Mouse (Mus musculus) Muller cell, postnatal 12 days (primary cell): ENCODE results near the gene Cd300ld2.
A peak's percentile ranks its signal among the peaks of the same experiment; 100 is the strongest.
"Not testable (repeated sequence)": the region's sequence is repeated elsewhere in the genome, so short reads cannot be mapped to it uniquely, and the experiment has no call there.

Experiments used
- DNase-seq: peaks from one replicate; pipeline ENCODE4 v3.0.0-alpha.2; 2015; ENCODE audit errors: inconsistent ontology term

The Cd300ld2 gene

DNA sequence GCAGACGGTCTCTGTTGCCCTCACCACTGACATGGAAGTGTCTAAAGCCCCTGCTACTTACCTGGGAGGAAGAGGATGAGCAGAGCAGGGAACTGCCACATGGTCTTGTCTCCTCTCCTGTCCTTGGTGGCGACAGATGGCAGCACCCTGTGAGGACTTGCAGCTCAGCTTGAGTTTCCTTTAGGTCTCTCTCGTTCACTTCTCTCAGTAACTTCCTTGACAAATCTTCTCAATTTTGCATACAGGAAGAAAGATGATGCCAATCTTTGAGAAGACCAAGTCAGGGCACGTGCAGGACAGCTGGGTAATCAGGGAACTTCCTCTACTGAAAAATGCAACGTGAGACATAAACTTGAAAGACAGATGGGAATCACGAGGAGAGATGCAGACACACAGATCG is at the start of gene Cd300ld2:
Gene Cd300ld2, minus strand, starts transcription at position 101 of the 400 bp plus-strand sequence.
- not testable (repeated sequence) for DNase-seq

GRCm38 (mm10) chr11:115062077-115062476 is 46.1 kb upstream of the Cd300ld2 start, which contains the start of gene Cd300e:
TSS of gene Cd300e (minus strand) at chr11:115062177.
- DNase-seq: no peak

DNA sequence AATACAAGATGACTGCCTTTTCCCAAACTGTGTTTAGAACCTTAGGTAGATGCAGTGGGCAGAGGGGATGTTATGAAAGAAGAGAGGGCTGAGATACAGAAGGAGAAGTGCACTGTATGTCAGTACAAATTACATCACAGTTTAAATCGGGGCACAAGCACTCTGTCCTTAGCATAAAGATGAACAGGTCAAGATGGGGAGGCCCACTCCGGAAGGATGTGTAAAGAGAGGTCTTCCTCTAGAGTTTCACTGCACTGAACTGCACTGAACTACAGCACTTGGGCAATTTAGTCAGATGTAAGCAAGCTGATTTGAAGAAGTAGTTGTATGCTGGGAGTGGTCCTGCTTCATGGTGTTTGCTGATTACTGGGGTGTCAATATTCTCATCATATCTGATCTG is 43.8 kb upstream of the Cd300ld2 start:
- DNase-seq: no peak

- no peak for DNase-seq
Observed at GRCm38 (mm10) chr11:115058701-115059100, 42.7 kb upstream of the Cd300ld2 start.

DNA sequence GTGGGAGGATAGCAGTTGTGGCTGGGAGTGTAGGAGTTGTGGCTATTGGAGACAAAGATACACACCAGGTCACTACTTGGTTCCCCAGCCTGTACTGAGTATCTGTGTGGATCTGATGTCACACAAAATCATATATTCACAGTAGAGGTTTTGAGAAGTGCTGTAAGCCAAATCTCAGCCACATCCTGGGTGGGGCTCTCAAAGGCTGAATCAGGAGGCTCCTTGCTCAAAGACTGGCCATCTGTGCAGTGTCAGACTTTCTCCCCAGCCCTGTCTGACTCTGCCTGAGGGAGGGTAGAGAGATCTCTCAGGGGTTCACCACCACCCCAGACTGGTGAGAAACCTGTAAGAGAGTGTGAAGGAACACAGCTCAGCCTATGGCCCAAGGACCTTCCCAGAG is 38.5 kb upstream of the Cd300ld2 start:
- DNase-seq: no peak

DNA sequence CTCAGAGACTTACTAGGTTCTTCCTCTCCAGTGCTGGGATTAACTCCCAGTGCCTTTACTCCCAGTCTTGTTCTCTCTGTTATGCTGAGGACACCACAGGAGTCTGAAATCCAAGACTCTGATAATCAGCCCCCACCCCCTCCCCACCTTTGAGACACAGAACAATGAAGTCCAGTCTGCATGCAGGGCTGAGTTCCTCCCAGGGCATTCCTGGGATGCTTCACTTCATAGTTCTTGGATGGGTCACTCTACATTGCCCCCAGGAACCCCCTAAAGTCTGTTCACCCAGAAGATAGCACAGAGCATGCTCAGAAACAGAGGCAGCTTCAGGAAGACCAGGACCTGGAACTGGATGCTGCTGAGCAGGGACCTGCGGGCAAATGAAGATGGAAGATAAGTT is 37.0 kb upstream of the Cd300ld2 start:
- peak; percentile 50 for DNase-seq

DNA sequence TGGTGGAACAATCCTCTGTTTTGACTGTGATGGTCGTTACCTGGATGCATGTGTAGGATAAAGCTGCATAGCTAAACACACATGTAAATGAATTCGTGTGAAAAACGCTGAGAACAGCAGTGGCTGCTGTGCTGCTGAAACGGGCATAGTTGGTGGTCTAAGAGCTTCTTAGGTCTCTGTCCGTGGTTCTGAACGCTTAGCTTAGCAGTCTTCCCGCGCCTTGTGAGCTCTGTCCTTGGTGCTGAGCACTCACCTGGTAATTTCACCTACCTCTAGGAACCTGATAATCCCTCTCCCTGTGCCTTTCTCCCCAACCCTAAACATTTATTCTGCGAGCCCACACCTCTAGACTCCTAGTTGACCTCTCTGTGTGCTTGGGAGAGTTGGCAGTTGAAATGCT is 36.2 kb upstream of the Cd300ld2 start:
- peak; percentile 30 for DNase-seq

DNA sequence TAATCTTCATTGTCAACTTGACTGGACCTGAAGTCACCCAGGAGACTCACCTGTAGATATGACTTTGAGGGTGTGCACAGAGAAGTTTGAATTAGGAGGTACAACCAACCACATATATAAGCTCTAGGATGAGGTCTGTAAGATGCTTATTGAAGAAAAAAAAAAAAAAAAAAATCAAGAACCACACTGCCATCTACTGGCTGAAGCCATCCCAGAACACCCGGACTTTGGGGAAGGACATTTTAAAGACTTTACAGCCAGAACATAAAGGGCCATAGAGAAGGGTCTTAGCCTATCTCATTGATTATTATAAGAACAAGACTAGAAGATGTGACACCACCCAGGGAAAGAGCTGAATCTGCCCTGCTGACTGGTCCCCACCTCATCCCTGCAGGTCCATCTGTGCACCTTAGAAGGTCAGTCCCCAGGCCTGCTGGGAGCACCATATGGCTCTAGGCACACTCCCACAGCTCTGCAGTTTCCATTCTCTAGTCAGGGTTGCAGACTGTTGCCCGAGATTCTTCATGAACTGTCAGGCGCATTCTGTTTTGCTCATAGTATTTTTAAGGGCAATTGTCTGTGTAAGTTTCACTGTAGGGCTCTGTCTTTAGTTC is 33.4 kb upstream of the Cd300ld2 start:
- no peak for DNase-seq

DNA sequence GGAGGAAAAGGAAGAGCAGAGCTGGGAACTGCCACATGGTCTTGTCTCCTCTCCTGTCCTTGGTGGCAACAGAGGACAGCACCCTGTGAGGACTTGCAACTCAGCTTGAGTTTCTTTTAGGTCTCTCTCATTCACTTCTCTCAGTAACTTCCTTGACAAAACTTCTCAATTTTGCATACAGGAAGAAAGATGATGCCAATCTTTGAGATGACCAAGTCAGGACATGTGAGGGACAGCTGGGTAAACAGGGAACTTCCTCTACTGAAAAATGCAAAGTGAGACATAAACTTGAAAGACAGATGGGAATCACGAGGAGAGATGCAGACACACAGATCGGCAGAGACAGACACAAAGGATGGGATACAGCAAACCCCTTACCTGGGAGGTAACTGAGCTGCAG is 32.3 kb upstream of the Cd300ld2 start, which contains the start of gene Cd300ld3:
Gene Cd300ld3, minus strand, starts transcription at position 151 of the 400 bp plus-strand sequence.
- no peak for DNase-seq

DNA sequence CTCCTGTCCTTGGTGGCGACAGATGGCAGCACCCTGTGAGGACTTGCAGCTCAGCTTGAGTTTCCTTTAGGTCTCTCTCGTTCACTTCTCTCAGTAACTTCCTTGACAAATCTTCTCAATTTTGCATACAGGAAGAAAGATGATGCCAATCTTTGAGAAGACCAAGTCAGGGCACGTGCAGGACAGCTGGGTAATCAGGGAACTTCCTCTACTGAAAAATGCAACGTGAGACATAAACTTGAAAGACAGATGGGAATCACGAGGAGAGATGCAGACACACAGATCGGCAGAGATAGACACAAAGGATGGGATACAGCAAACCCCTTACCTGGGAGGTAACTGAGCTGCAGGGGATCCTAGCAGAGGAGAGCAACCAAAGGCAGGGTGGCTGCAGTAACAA is 21.7 kb upstream of the Cd300ld2 start, which contains the start of gene Cd300ld5:
Gene Cd300ld5, minus strand, starts transcription at position 101 of the 400 bp plus-strand sequence.
- DNase-seq: not testable (repeated sequence)

- not testable (repeated sequence) for DNase-seq
Observed at GRCm38 (mm10) chr11:115026912-115027311, 10.9 kb upstream of the Cd300ld2 start, which contains the start of gene Cd300ld4. TSS of gene Cd300ld4 (minus strand) at chr11:115027012.

GRCm38 (mm10) chr11:115004070-115004469 is 11.9 kb downstream of the Cd300ld2 start:
- DNase-seq: no peak

DNA sequence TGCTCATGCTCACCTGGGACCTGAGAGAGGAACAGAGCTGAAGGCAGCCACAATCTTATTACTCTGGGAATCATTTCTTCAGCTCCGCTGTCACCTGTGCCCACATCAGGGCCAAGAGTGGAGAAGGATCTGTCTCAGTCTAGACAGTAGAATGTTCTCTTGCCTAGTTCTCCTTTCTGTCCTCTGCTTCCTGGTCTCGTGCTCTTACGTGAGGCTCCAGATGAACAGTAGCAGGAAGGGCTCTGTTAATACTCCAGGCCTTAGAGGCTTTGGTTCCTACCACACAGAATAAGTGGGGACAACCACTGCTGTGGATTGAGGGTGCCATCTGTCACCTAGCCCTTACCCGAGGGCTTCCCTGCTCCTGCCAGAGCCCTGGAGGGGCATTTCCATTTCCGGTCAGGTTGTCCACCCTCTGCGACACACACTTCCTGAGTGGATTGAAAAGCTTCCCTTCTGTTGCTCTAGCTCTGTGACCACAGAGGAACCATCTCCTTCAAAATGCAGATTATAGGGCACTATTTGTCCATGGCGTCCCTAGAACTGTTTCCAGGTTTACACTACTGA is 14.4 kb downstream of the Cd300ld2 start, which contains the start of gene Cd300c2:
Gene Cd300c2, minus strand, starts transcription at position 407 of the 567 bp plus-strand sequence.
- DNase-seq: no peak

- DNase-seq: no peak
Observed at GRCm38 (mm10) chr11:114989793-114990192, 26.2 kb downstream of the Cd300ld2 start, which contains the start of gene Cd300ld. TSS of gene Cd300ld (minus strand) at chr11:114989922.

- peak; percentile 7 for DNase-seq
Observed at GRCm38 (mm10) chr11:114981866-114982265, 34.1 kb downstream of the Cd300ld2 start.

DNA sequence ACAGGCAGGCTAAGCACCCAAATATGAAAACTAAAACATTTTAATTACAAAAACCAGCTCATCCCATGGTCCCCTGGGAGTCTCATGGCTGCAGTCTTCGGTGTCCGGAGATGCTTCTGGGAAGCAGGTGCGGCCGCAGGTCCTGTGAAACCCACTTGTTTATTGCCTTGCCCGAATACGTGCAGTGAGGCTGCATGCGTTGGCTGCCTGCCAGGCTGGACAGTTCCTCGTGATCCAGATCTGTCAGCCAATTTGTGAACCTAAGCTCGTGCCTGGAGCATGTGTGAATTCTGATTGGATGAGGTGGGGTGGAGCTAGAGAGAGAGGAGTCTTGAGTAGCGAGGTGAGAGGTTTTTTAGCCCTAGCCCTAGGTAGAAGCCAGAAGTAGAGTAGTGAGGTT is 43.3 kb downstream of the Cd300ld2 start:
- no peak for DNase-seq

- no peak for DNase-seq
Observed at GRCm38 (mm10) chr11:114968752-114969207, 47.2 kb downstream of the Cd300ld2 start, which contains the start of gene Cd300c. TSS of gene Cd300c (minus strand) at chr11:114969157.

- peak; percentile 75 for DNase-seq
Observed at GRCm38 (mm10) chr11:114965182-114965828, 50.7 kb downstream of the Cd300ld2 start.

DNA sequence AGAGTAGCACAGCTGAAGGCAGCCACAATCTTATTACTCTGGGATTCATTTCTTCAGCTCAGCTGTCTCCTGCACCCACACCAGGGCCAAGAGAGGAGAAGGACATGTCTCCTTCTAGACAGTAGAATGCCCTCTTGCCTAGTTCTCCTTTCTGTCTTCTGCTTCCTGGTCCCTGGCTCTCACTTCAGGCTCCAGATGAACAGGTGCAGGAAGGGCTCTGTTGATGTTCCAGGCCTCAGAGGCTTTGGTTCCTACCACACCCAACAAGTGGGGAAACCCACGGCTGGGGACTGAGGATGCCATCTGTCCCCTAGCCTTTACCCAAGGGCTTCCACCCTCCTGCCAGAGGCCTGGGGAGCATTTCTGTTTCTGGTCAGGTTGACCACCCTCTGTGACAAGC is 55.6 kb downstream of the Cd300ld2 start:
- DNase-seq: no peak
